Mouse (Mus musculus) MEL (cell line): ENCODE results near the gene Akt3. TPM values are rescaled to one million over a fixed set of nuclear protein-coding genes. Genes with fewer than 3 reads are reported as not detected.

ENCODE experiments used
- DNase-seq: peaks from one replicate; pipeline ENCODE4 v3.0.0; 2011; ENCODE audit warnings: low read depth, low spot score
- H3K27ac ChIP-seq: 2 replicates; pipeline ENCODE4 v1.5.1; 2012; ENCODE audit warnings: low read depth, mild to moderate bottlenecking, control low read depth, low read length, moderate library complexity; ENCODE audit not compliant: control insufficient read depth
- H3K27me3 ChIP-seq, 2 experiments: fragments of 150-350 bp in 1 of 2; sonication (generic) in 1 of 2; 2 replicates each; pipeline ENCODE4 v1.6.1; 2012; ENCODE audit warnings: low read length in 2 of 2, mild to moderate bottlenecking in 2 of 2, improper control_type of control experiment in 1 of 2, moderate library complexity in 1 of 2; ENCODE audit not compliant: insufficient read depth in 2 of 2, control insufficient read depth in 1 of 2
- H3K36me3 ChIP-seq, 2 experiments: 2 replicates each; pipeline ENCODE4 v1.6.1; 2012 to 2014; ENCODE audit warnings: low read length in 2 of 2, improper control_type of control experiment in 1 of 2, inconsistent platforms in 1 of 2, mild to moderate bottlenecking in 1 of 2; ENCODE audit not compliant: insufficient read depth in 2 of 2, control insufficient read depth in 1 of 2
- H3K4me1 ChIP-seq, 2 experiments: fragments of 150-350 bp in 1 of 2; sonication (generic) in 1 of 2; 2 replicates each; pipeline ENCODE4 v1.6.1; 2012; ENCODE audit warnings: low read length in 2 of 2, improper control_type of control experiment in 1 of 2, mild to moderate bottlenecking in 1 of 2; ENCODE audit not compliant: insufficient read depth in 2 of 2, control insufficient read depth in 1 of 2
- H3K4me3 ChIP-seq, 2 experiments: fragments of 150-350 bp in 1 of 2; sonication (generic) in 1 of 2; 2 replicates each; pipeline ENCODE4 v1.5.1; 2012; ENCODE audit warnings: low read depth in 2 of 2, low read length in 2 of 2, mild to moderate bottlenecking in 2 of 2, moderate library complexity in 2 of 2, control low read depth in 1 of 2, improper control_type of control experiment in 1 of 2; ENCODE audit not compliant: control insufficient read depth in 1 of 2, insufficient read depth in 1 of 2
- H3K79me2 ChIP-seq: 2 replicates; pipeline ENCODE4 v1.6.1; 2012; ENCODE audit warnings: mild to moderate bottlenecking, low read length, moderate library complexity; ENCODE audit not compliant: control insufficient read depth, poor library complexity, insufficient read depth
- H3K9ac ChIP-seq: 2 replicates; pipeline ENCODE4 v1.6.1; 2012; ENCODE audit warnings: low read depth, mild to moderate bottlenecking, control low read depth, low read length, moderate library complexity; ENCODE audit not compliant: control insufficient read depth, poor library complexity, severe bottlenecking
- H3K9me3 ChIP-seq: fragments of 150-350 bp; sonication (generic); replicated peaks from 2 replicates; pipeline ENCODE4 v1.6.1; 2012; ENCODE audit warnings: mild to moderate bottlenecking, low read length, improper control_type of control experiment, moderate library complexity; ENCODE audit not compliant: insufficient read depth
- CHD1 ChIP-seq: IDR thresholded peaks from 2 replicates; pipeline ENCODE4 v1.6.1; 2012; ENCODE audit warnings: low read depth, mild to moderate bottlenecking, inconsistent platforms, low read length, improper control_type of control experiment
- E2F4 ChIP-seq: IDR thresholded peaks from 2 replicates; pipeline ENCODE4 v1.6.1; 2011; ENCODE audit warnings: low read depth, low read length, improper control_type of control experiment, borderline replicate concordance
- ELF1 ChIP-seq: IDR thresholded peaks from 2 replicates; pipeline ENCODE4 v1.6.1; 2014; ENCODE audit warnings: low read depth, mild to moderate bottlenecking, inconsistent platforms, low read length, improper control_type of control experiment, moderate library complexity
- EP300 ChIP-seq, 2 experiments: IDR thresholded peaks; 2 replicates each; pipeline ENCODE4 v1.6.1; 2011; ENCODE audit warnings: improper control_type of control experiment in 2 of 2, low read length in 2 of 2, low read depth in 1 of 2, mild to moderate bottlenecking in 1 of 2
- ETS1 ChIP-seq: IDR thresholded peaks from 2 replicates; pipeline ENCODE4 v1.6.1; 2012; ENCODE audit warnings: low read depth, mild to moderate bottlenecking, inconsistent platforms, low read length, improper control_type of control experiment, moderate library complexity
- GATA1 ChIP-seq: IDR thresholded peaks from 2 replicates; pipeline ENCODE4 v1.6.1; 2011; ENCODE audit warnings: low read depth, low read length, improper control_type of control experiment
- JUND ChIP-seq: IDR thresholded peaks from 2 replicates; pipeline ENCODE4 v1.6.1; 2011; ENCODE audit warnings: low read depth, mild to moderate bottlenecking, improper control_type of control experiment, low read length
- KAT2A ChIP-seq: conservative IDR thresholded peaks from 2 replicates; pipeline ENCODE4 v1.6.1; 2012; ENCODE audit warnings: low read depth, low read length, improper control_type of control experiment, inconsistent platforms
- MAFK ChIP-seq: IDR thresholded peaks from 2 replicates; pipeline ENCODE4 v1.6.1; 2011; ENCODE audit warnings: low read depth, mild to moderate bottlenecking, low read length, improper control_type of control experiment, borderline replicate concordance
- MAX ChIP-seq: IDR thresholded peaks from 2 replicates; pipeline ENCODE4 v1.6.1; 2011; ENCODE audit warnings: low read length, improper control_type of control experiment
- MEF2A ChIP-seq: IDR thresholded peaks from 2 replicates; pipeline ENCODE4 v1.6.1; 2014; ENCODE audit warnings: low read depth, mild to moderate bottlenecking, inconsistent platforms, low read length, improper control_type of control experiment; ENCODE audit not compliant: poor library complexity, insufficient replicate concordance, severe bottlenecking; ENCODE audit errors: extremely low read depth
- NELFE ChIP-seq: IDR thresholded peaks from 2 replicates; pipeline ENCODE4 v1.6.1; 2011; ENCODE audit warnings: low read depth, low read length, improper control_type of control experiment
- NRF1 ChIP-seq: IDR thresholded peaks from 2 replicates; pipeline ENCODE4 v1.6.1; 2014; ENCODE audit warnings: low read depth, mild to moderate bottlenecking, inconsistent platforms, low read length, improper control_type of control experiment, moderate library complexity; ENCODE audit not compliant: poor library complexity, insufficient read depth, severe bottlenecking
- POLR2AphosphoS5 ChIP-seq: IDR thresholded peaks from 2 replicates; pipeline ENCODE4 v1.6.1; 2012; ENCODE audit warnings: low read depth, borderline replicate concordance, mild to moderate bottlenecking, inconsistent platforms, low read length, moderate library complexity, mixed read lengths
- RCOR1 ChIP-seq: IDR thresholded peaks from 2 replicates; pipeline ENCODE4 v1.6.1; 2012; ENCODE audit warnings: low read depth, mild to moderate bottlenecking, inconsistent platforms, low read length, improper control_type of control experiment
- SIN3A ChIP-seq: IDR thresholded peaks from 2 replicates; pipeline ENCODE4 v1.6.1; 2012; ENCODE audit warnings: low read length, improper control_type of control experiment, inconsistent platforms
- TBP ChIP-seq: IDR thresholded peaks from 2 replicates; pipeline ENCODE4 v1.8.0; 2011; ENCODE audit warnings: low read depth, low read length, improper control_type of control experiment
- TCF12 ChIP-seq: IDR thresholded peaks from 2 replicates; pipeline ENCODE4 v1.6.1; 2014; ENCODE audit warnings: low read depth, mild to moderate bottlenecking, inconsistent platforms, low read length, improper control_type of control experiment, moderate library complexity
- USF1 ChIP-seq: IDR thresholded peaks from 2 replicates; pipeline ENCODE4 v1.6.1; 2014; ENCODE audit warnings: low read depth, mild to moderate bottlenecking, inconsistent platforms, low read length, improper control_type of control experiment, moderate library complexity
- USF2 ChIP-seq, 2 experiments: IDR thresholded peaks; 2 replicates each; pipeline ENCODE4 v1.6.1; 2011 to 2012; ENCODE audit warnings: improper control_type of control experiment in 2 of 2, low read length in 2 of 2, borderline replicate concordance in 1 of 2, inconsistent platforms in 1 of 2, low read depth in 1 of 2, mild to moderate bottlenecking in 1 of 2; ENCODE audit not compliant: insufficient read depth in 1 of 2
- ZKSCAN1 ChIP-seq: IDR thresholded peaks from 2 replicates; pipeline ENCODE4 v1.6.1; 2012; ENCODE audit warnings: low read depth, mild to moderate bottlenecking, inconsistent platforms, low read length, improper control_type of control experiment, moderate library complexity
- polyA plus RNA-seq, 2 experiments: library from polyadenylated mRNA; stranded (reverse) in 1 of 2; unstranded in 1 of 2; fragments of >175 nt in 1 of 2; fragments of >200 nt in 1 of 2; gene quantifications; 2 replicates each; pipeline versions ENCODE4 v1.2.1 to v1.2.4; 2012; ENCODE audit warnings: low replicate concordance in 2 of 2, low read depth in 1 of 2; ENCODE audit not compliant: insufficient read length in 2 of 2, insufficient read depth in 1 of 2, missing spikeins in 1 of 2
- total RNA-seq: library from RNA; depleted of rRNA; stranded (reverse); fragments of 300-350 nt; gene quantifications from 2 replicates; pipeline ENCODE4 v1.2.3, GENCODE M21; 2012

Gene Akt3
- total and polyA plus RNA-seq, 3 experiments = 3.5 to 6.2 TPM; not detected in 1

DNA sequence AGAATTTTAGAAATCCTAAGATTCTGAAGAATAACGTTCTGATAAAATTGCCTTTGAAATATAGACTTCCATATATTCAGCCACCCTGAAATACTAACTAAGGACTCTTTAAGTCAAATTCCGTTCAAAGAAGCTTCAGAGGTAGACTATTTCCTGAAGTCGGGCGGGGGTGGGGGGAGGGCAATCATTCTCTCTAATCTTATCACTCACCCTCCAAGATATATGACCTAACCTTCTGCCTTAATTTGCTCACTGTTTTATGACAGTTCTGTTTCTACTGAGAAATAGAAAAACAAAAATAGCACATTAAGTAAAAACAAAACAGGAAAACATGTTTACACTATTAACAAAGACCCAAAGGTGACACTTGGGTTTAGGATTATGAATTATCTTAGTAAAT, 169.0 kb downstream of the Akt3 start:
- H3K4me1 ChIP-seq = peaks cover 0 to 2% of the 10 kb centered on the region in 2 experiments; a peak in 2 of 4 replicates
- peak overlapping the region; percentile 30; the same call in 1 of the 2 replicates for H3K9ac ChIP-seq
- no peak overlapping the region for H3K27ac ChIP-seq
- H3K27me3 ChIP-seq = no peaks in the 10 kb centered on the region
- H3K36me3 ChIP-seq = no peaks in the 10 kb centered on the region; a peak in 1 of 4 replicates
- H3K4me3 ChIP-seq = peak overlapping the region in 1 of 2 experiments; percentile 27; a peak in 3 of 4 replicates
- no peak for DNase-seq
- H3K79me2 ChIP-seq = no peaks in the 10 kb centered on the region
- H3K9me3 ChIP-seq = no peaks in the 10 kb centered on the region
- TF ChIP-seq USF2 (IDR thresholded peaks at IDR 0.05; ENCODE audit: borderline replicate concordance in 1 of 2, insufficient read depth in 1 of 2, low read depth in 1 of 2, low read length in 2 of 2) (no peak), MAX (no peak), SIN3A (0 out of 2 replicates have a peak, but pooled peaks have one; percentile 33), GATA1 (peak; percentile 71), KAT2A (no peak), USF1 (no peak), ETS1 (peak; percentile 50), TCF12 (0 out of 2 replicates have a peak, but pooled peaks have one; percentile 11), EP300 (IDR thresholded peaks at IDR 0.05; ENCODE audit: low read depth in 1 of 2, low read length in 2 of 2) (peak; percentile 36 to 37; a peak in 2 of 4 replicates), NELFE (no peak), TBP (no peak), MEF2A (no peak), RCOR1 (no peak), ELF1 (no peak), POLR2AphosphoS5 (no peak), JUND (no peak), CHD1 (no peak), ZKSCAN1 (no peak), E2F4 (no peak), NRF1 (no peak), MAFK (no peak)
